Mouse (Mus musculus) lung, postnatal 36 days (tissue): ENCODE measurements around the gene Rffl.
A peak's percentile ranks its signal among the peaks of the same experiment; 100 is the strongest.

Experiments used
- DNase-seq: peaks from one replicate; pipeline ENCODE4 v3.0.0; 2022; ENCODE audit warnings: mixed read lengths

Rffl gene

DNA sequence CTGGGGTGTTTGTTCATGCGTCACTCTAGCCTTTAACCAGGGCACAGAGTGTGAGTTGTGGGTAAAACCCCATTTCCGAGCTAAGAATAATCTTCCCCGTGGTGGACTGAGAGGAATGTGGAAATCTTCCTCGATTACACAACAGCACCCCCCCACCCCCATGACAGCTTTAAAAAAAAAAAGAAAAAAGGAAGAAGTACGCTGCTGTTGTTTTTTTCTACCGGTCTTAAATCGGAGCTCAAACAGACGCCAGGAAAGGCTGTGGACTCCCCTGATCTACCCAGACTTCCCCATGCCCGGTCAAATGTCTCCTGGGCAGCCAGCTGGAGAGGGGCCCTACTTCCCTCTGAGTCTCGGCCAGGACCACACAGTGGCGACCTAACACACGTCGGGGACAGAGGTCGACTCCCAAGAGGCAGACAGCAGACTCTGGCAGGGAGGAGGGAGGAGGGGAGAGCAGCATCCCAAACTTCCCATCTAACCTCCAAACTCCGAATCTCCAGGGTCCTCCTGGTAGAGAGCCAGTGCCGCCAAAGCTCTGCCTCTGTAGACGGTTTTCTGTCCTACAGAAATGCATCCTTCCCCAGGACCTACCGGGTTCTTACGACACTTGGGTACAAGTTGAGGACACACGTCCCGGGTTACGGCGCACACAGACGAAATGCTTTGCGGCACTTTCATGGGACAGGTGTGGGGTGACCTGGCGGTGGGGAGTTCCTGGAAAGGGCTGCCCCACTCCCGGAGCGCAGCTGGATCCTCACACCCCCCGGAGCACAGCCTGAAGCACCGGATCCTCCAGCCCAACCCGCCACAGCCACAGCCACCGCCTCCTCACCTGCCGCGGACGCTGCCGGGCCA lies 608 bp downstream of the Rffl start:
- peak; percentile 61 for DNase-seq

DNA sequence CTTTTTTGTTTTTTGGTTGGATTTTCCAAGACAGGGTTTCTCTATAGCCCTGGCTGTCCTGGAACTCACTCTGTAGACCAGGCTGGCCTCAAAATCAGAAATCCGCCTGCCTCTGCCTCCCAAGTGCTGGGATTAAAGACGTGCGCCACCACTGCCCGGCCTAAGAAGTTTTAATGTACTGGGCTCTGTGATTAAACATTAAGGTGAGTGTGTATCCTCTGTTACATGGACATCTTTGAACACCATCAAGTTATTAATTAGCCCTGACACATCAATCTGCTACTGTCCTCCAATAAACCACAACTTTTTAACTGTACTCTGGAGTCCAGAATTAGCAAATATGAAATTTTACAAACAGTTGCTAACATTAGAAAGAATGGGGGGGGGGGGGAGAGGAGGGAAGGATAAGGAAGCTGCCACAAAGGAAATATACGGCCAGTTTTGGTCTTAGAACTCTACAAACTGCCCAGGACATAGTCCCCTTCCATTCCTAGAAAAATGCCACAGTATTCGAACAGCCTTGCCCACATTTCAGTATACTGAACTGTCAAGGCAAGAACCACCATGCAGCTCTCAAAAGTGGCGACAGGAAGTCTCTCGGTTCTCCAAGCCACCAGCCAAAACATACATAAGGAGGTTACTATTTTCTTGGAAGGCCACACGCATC lies 1.4 kb downstream of the Rffl start:
- no peak for DNase-seq

DNA sequence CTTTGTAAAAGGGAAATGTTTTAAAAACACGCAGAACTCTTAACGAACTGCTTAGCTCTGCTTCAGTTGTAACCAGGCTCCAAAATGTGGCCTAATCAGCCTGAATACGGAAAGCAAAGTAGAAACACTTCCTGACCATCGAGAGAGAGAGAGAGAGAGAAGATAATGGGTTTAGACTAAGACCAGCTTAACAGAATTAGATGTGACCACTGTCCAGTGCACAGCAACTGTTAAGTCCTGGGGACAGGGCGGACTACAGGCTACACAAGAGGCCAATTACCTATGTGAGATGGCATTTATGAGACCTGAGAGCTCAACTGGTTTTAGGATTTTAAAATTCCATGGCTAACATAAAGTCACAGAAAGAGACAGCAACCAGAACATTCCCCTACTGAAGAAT lies 3.1 kb downstream of the Rffl start:
- no peak for DNase-seq

GRCm38 (mm10) chr11:82866850-82867564 lies 4.0 kb downstream of the Rffl start:
- DNase-seq: no peak

- no peak for DNase-seq
Measured at GRCm38 (mm10) chr11:82865957-82866356, 5.1 kb downstream of the Rffl start.

DNA sequence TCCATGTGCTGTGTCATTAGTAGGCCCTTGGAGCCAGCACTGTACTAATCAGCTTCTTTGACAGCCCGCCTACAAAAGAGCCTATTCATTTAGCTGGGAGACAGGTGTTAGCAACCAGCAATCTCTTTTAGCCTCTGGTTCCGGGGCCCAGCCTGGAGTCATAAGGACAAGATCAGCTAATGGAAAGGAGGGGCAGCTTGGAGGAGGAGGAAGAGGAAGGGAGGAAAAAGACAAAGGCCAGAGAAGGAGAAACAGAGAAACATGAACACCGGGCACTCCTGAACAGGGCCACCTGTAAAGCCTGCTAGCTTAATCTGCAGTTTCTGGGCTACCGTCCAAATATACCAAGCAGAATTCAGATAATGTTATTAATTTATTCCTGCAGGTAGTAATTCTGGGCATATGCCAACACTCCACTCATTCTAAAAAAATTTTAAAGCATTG lies 7.5 kb downstream of the Rffl start:
- DNase-seq: no peak

- DNase-seq: no peak
Measured at GRCm38 (mm10) chr11:82863059-82863458, 8.0 kb downstream of the Rffl start.

DNA sequence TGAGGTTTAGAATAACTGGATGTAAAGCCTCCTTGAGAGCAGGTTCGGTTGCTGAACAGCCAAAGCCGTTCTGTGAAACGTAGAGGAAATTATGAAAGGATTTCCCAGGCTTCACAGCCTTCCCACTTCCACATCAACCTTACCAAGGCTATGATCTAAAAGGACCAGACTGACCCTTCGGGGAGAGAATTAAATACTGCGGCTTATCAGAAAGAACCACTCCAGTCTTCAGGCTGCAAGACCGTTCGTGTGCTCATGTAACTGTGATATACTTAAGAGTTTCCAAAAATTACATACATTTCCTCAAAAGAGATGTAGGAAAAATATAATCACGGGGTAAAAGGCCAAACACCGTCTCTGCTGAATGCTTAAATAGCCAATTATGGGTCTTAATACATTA lies 8.4 kb downstream of the Rffl start:
- no peak for DNase-seq

GRCm38 (mm10) chr11:82861558-82861957 lies 9.5 kb downstream of the Rffl start:
- DNase-seq: no peak

GRCm38 (mm10) chr11:82860759-82861158 lies 10.3 kb downstream of the Rffl start:
- DNase-seq: no peak

GRCm38 (mm10) chr11:82857307-82857848 lies 13.6 kb downstream of the Rffl start:
- no peak for DNase-seq

DNA sequence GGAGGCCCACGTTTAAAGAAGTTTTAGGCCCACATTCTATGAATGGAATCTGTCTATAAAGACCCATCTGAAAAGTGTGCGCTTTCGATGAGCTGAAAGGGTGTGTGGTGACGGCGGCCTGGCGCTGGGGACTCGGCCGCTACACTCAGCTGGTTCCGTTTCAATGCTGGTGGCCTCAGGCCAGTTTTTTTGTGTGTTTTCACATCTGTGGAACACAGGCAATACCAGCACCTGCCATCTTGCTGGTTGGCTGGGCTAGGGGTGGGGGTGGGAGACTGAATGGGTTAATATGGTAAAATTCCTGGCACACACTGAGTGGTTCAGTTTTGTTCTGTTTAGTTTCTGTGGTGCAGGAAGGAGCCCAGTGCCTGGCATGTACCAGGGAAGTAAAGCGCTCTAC lies 15.0 kb downstream of the Rffl start:
- DNase-seq: no peak

GRCm38 (mm10) chr11:82855327-82855973 lies 15.6 kb downstream of the Rffl start:
- DNase-seq: no peak

GRCm38 (mm10) chr11:82854111-82854510 lies 16.9 kb downstream of the Rffl start:
- DNase-seq: no peak

DNA sequence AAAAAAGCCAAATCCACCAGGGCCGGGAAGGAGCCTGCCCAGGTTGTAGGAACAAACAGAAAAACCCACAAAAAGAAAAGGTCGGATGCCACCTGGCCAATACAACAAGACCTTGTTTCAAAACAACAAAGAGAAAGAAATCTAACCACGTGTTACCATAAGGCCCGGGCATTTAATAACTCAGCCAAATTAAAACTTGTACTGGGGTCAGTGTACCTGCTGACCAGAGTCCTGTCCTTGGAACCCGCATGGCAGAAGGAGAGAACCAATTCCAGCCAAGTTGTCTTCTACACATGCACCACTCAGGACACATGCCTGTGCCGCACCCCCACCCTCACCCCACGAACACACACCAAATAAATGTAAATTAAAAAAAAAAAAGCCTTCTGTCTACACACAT lies 18.1 kb downstream of the Rffl start:
- DNase-seq: no peak

DNA sequence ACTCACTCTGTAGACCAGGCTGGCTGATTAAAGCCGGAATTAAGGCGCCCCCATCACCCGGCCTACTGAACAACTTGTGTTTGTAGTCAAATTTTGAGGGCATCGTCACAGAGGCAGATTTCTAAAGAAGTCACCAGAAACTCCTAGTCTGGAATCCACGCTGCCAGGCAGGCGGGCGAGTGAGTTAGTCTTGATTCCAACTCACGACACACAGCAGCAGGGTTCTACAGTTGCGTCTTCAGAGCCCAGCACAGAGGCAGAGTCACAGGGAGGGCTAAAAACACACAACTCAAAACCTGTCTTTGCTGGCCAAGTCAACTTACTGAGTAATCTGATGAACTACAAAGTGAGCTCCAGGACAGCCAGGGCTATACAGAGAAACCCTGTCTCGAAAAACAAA lies 18.5 kb downstream of the Rffl start:
- DNase-seq: no peak

DNA sequence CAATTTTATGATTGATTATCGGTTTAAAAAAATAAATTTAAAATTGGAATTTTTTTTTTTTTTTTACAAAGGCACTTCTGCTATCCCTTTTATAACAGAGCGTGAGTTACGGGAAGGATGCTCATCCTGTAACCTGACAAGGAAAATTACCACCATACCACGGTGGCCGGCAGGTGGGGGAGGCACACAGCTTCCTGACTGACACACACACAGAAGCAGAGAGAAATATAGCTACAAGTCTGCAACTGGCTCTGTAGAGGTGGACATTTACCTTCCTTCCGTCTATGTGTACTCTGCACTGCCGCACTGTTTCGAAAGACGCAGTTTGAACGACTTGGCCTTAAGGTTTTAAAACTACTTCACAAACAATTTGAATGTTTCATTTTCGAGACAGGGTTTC lies 18.9 kb downstream of the Rffl start:
- no peak for DNase-seq

DNA sequence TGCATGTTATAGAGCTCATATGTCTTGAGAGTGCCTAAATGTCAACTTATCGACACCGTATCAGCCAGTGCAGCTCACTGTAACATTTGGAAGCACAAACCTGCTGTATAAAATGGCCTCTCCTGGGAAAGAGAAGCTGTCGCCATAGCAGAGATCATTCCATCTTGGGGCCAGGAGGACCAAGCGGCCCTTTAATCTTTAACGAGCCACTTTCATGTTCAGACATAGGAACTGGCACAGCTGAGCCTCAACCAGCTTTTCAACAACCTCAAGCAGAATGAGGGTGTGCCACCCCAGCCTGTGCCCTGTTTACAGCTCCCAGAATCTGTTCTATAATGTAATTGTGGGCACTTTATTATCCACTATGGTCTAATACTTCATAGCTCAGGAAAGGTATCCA lies 20.8 kb downstream of the Rffl start:
- DNase-seq: no peak

DNA sequence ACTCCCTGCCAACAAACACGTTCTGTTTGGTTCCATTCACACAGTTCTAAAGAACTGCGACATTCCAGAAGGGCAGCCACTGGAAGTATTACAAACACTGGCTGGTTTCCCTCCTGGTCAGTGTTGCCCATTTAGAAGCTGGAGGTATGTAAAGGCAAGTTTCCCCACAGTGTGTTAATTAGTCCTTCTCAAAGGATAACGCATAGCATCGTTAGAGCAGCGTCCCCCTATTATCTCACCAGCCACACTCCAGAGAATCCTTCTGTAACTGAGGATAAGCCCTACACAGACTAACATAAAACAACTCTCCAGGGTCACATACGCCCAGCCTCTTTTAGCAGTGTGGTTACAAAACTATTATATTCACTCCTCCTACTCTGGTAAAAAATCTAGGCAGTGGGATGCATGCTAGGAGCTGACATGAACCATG lies 23.4 kb downstream of the Rffl start:
- no peak for DNase-seq

DNA sequence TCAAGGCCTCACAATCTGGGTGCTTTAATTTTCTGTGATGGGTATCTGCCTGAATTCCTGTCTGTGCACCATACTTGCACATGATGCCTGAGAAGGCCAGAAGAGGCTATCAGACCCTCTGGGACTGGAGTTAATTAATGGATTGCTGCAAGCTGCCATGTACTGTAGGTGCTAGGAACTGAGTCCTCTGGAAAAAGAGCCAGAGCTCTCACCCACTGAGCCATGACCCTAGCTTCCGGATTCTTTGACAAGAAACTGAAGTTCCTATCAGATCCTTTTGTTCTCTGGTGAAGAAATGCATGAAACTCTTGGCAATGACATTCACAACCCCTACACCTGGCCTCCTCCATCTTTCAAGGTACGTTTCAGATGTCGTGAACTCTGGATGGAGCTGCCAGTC lies 24.1 kb downstream of the Rffl start:
- DNase-seq: no peak

- DNase-seq: no peak
Measured at GRCm38 (mm10) chr11:82846079-82846436, 25.0 kb downstream of the Rffl start.

GRCm38 (mm10) chr11:82845415-82846078 lies 25.5 kb downstream of the Rffl start:
- peak; percentile 76 for DNase-seq
